Mouse (Mus musculus) embryonic facial prominence, embryonic 11.5 days (tissue): ENCODE measurements around the gene Eif3b. TPM values are rescaled to one million over a fixed set of nuclear protein-coding genes. Genes with fewer than 3 reads are reported as not detected.

Experiments
- ATAC-seq: fragments of 200-750 bp; cut with Nextera tagmentation; replicated peaks from 2 replicates; pipeline ENCODE4 v1.8.0; 2017; ENCODE audit warnings: low read depth; ENCODE audit not compliant: insufficient number of reproducible peaks, low FRiP score, low TSS enrichment
- DNase-seq: peaks from one replicate; pipeline ENCODE4 v3.0.0-alpha.2; 2015; ENCODE audit warnings: low spot score
- H3K27ac ChIP-seq: fragments of 300-500 bp; sonication (generic); replicated peaks from 2 replicates; pipeline ENCODE4 v1.5.1; 2014; ENCODE audit warnings: mild to moderate bottlenecking, low read depth, low read length, control low read depth
- H3K27me3 ChIP-seq: fragments of 300-500 bp; sonication (generic); 2 replicates; pipeline ENCODE4 v1.6.1; 2014; ENCODE audit warnings: mild to moderate bottlenecking, low read length, moderate library complexity, mixed read lengths; ENCODE audit not compliant: control insufficient read depth, insufficient read depth
- H3K36me3 ChIP-seq: fragments of 300-500 bp; sonication (generic); replicated peaks from 2 replicates; pipeline ENCODE4 v1.6.1; 2014; ENCODE audit warnings: low read depth, mild to moderate bottlenecking, low read length, moderate library complexity, mixed read lengths; ENCODE audit not compliant: control insufficient read depth, insufficient read depth
- H3K4me1 ChIP-seq: fragments of 300-500 bp; sonication (generic); 2 replicates; pipeline ENCODE4 v1.6.1; 2014; ENCODE audit warnings: low read length, mixed read lengths; ENCODE audit not compliant: control insufficient read depth, insufficient read depth
- H3K4me2 ChIP-seq: fragments of 300-500 bp; sonication (generic); 2 replicates; pipeline ENCODE4 v1.6.1; 2014; ENCODE audit warnings: low read depth, mild to moderate bottlenecking, control low read depth, low read length, moderate library complexity
- H3K4me3 ChIP-seq: fragments of 300-500 bp; sonication (generic); 2 replicates; pipeline ENCODE4 v1.5.1; 2014; ENCODE audit warnings: low read depth, low read length, control low read depth
- H3K9ac ChIP-seq: fragments of 300-500 bp; sonication (generic); replicated peaks from 2 replicates; pipeline ENCODE4 v1.6.1; 2014; ENCODE audit warnings: mild to moderate bottlenecking, control low read depth, low read length
- H3K9me3 ChIP-seq: fragments of 300-500 bp; sonication (generic); replicated peaks from 2 replicates; pipeline ENCODE4 v1.6.1; 2016; ENCODE audit warnings: mild to moderate bottlenecking, low read length, inconsistent platforms, mixed read lengths; ENCODE audit not compliant: control insufficient read depth
- WGBS: fragments of 180-500 bp; shearing (Covaris S2); extraction: QIAGEN DNeasy Blood & Tissue Kit; methylation state at CpG from one replicate; pipeline ENCODE4 v1.1.7; 2014; 5-methylcytosine and 5-hydroxymethylcytosine counted together
- polyA plus RNA-seq: library from polyadenylated mRNA; unstranded; fragments of >200 nt; fragmentation: Nextera tagmentation; extraction: Ambion mirVana; gene quantifications from 2 replicates; pipeline ENCODE4 v1.2.1, GENCODE M21; 2014

The Eif3b gene
- polyA plus RNA-seq, 1 experiment from 2014 or later = 210 TPM

GRCm38 (mm10) chr5:140378121-140378853, 40.8 kb upstream of the Eif3b start:
- Histone ChIP-seq H3K4me2 (no peak overlapping the region), H3K9me3 (no peaks in the 10 kb centered on the region), H3K27me3 (no peaks in the 10 kb centered on the region), H3K9ac (no peak overlapping the region), H3K4me1 (no peaks in the 10 kb centered on the region), H3K27ac (no peak overlapping the region), H3K4me3 (no peak overlapping the region), H3K36me3 (no peaks in the 10 kb centered on the region)
- ATAC-seq (no peak), DNase-seq (no peak)
- 90% methylated on average over 6 of the region's 6 CpGs for WGBS

GRCm38 (mm10) chr5:140379299-140379698, 39.8 kb upstream of the Eif3b start:
- Histone ChIP-seq H3K4me3 (no peak overlapping the region), H3K9me3 (no peaks in the 10 kb centered on the region), H3K27ac (no peak overlapping the region), H3K4me1 (peaks cover 3% of the 10 kb centered on the region), H3K4me2 (no peak overlapping the region), H3K9ac (no peak overlapping the region), H3K27me3 (no peaks in the 10 kb centered on the region), H3K36me3 (no peaks in the 10 kb centered on the region)
- 69% methylated on average over 6 of the region's 6 CpGs for WGBS
- no peak; the same call in 1 of the 2 replicates for ATAC-seq
- DNase-seq = no peak

GRCm38 (mm10) chr5:140381156-140381555, 38.0 kb upstream of the Eif3b start:
- Histone ChIP-seq H3K9me3 (no peaks in the 10 kb centered on the region), H3K4me1 (peaks cover 3% of the 10 kb centered on the region), H3K36me3 (no peaks in the 10 kb centered on the region), H3K27me3 (no peaks in the 10 kb centered on the region), H3K9ac (no peak overlapping the region), H3K4me3 (no peak overlapping the region), H3K4me2 (no peak overlapping the region), H3K27ac (no peak overlapping the region)
- WGBS = 87% methylated on average over 7 of the region's 7 CpGs
- ATAC-seq (no peak), DNase-seq (no peak)

- Histone ChIP-seq H3K9ac (no peak overlapping the region), H3K4me2 (no peak overlapping the region), H3K27me3 (no peaks in the 10 kb centered on the region), H3K27ac (no peak overlapping the region), H3K4me1 (peaks cover 3% of the 10 kb centered on the region), H3K9me3 (no peaks in the 10 kb centered on the region), H3K4me3 (no peak overlapping the region), H3K36me3 (no peaks in the 10 kb centered on the region)
- DNase-seq = no peak
- 92% methylated on average over 6 of the region's 6 CpGs for WGBS
- ATAC-seq = no peak
Observed at GRCm38 (mm10) chr5:140382688-140383087, 36.4 kb upstream of the Eif3b start.

- Histone ChIP-seq H3K4me1 (peaks cover 3% of the 10 kb centered on the region), H3K4me3 (no peak overlapping the region), H3K9me3 (no peaks in the 10 kb centered on the region), H3K27me3 (no peaks in the 10 kb centered on the region), H3K9ac (peak overlapping the region; percentile 22; the same call in 1 of the 2 replicates), H3K27ac (peak overlapping the region; percentile 78; the same call in 1 of the 2 replicates), H3K36me3 (no peaks in the 10 kb centered on the region), H3K4me2 (peak overlapping the region; percentile 7; the same call in 1 of the 2 replicates)
- DNase-seq (peak; percentile 52), ATAC-seq (peak; percentile 79)
- WGBS = 8% methylated on average over 7 of the region's 7 CpGs
Observed at GRCm38 (mm10) chr5:140383559-140383958, 35.6 kb upstream of the Eif3b start.

- no peak for ATAC-seq
- no peaks in the 10 kb centered on the region for H3K9me3 ChIP-seq
- 0 out of 2 replicates have a peak overlapping the region, but pooled peaks have one; percentile 78 for H3K27ac ChIP-seq
- no peaks in the 10 kb centered on the region for H3K36me3 ChIP-seq
- H3K9ac ChIP-seq = no peak overlapping the region
- H3K4me1 ChIP-seq = peaks cover 3% of the 10 kb centered on the region
- H3K27me3 ChIP-seq = no peaks in the 10 kb centered on the region
- no peak for DNase-seq
- WGBS = 91% methylated on average over 1 of the region's 1 CpGs
- H3K4me3 ChIP-seq = no peak overlapping the region
- H3K4me2 ChIP-seq = no peak overlapping the region
Observed at GRCm38 (mm10) chr5:140384462-140384861, 34.7 kb upstream of the Eif3b start.

GRCm38 (mm10) chr5:140387236-140387635, 31.9 kb upstream of the Eif3b start:
- WGBS = 89% methylated on average over 7 of the region's 7 CpGs
- Histone ChIP-seq H3K27ac (no peak overlapping the region), H3K9me3 (no peaks in the 10 kb centered on the region), H3K4me2 (no peak overlapping the region), H3K4me1 (peaks cover 3% of the 10 kb centered on the region), H3K36me3 (no peaks in the 10 kb centered on the region), H3K9ac (no peak overlapping the region), H3K27me3 (no peaks in the 10 kb centered on the region), H3K4me3 (no peak overlapping the region)
- ATAC-seq (no peak), DNase-seq (no peak)

- Histone ChIP-seq H3K4me2 (peak overlapping the region; percentile 92), H3K27me3 (no peaks in the 10 kb centered on the region), H3K9ac (peak overlapping the region; percentile 77), H3K9me3 (no peaks in the 10 kb centered on the region), H3K4me3 (peak overlapping the region; percentile 75), H3K36me3 (no peaks in the 10 kb centered on the region), H3K4me1 (peaks cover 3% of the 10 kb centered on the region), H3K27ac (no peak overlapping the region)
- no peak for DNase-seq
- WGBS = 77% methylated on average over 12 of the region's 12 CpGs
- ATAC-seq = no peak
Observed at GRCm38 (mm10) chr5:140387816-140388510, 31.2 kb upstream of the Eif3b start.
